In genomic region chr11:59312501-59312900, GRCm38 (mm10) we compare ENCODE assay signal across 28 mouse cellular contexts. TPM values are rescaled to one million over a fixed set of nuclear protein-coding genes. Genes with fewer than 3 reads are reported as not detected.
DNase-seq lines count a peak whose midpoint lies in the region; ATAC-seq and TF ChIP-seq lines count a peak whose summit lies in the region.
"Had no signal": no experiment of that assay in that cellular context is flagged by ENCODE, and none has a peak within 500 bp of the region (broad histone marks: within the 10 kb centered on the region; RNA-seq: fewer than 3 reads in every experiment).

No protein-coding gene starts in this region.

- no peak for TF ChIP-seq EP300 in lung, postnatal 0 days (IDR thresholded peaks at IDR 0.05)

- DNase-seq in gastrocnemius, postnatal 14 days = peak; percentile 41
- DNase-seq in gastrocnemius, adult 18-20 months (ENCODE audit: low spot score) = no peak
- DNase-seq in midbrain, embryonic 10.5 days (ENCODE audit: low spot score) = no peak
- DNase-seq in embryonic facial prominence, embryonic 14.5 days (ENCODE audit: low spot score) = no peak
- DNase-seq in ovary, adult 18-20 months (ENCODE audit: low spot score) = no peak
- no peak for DNase-seq in lung, postnatal 0 days (ENCODE audit: low spot score)
- DNase-seq: adrenal gland, adult 8-10 months; B cell, adult 2 months; cerebellum, adult 9-10 months; heart, postnatal 4 days; lung, adult 2 months; midbrain, embryonic 14.5 days; right cerebral cortex, postnatal 25 days had no signal

- peak overlapping the region; percentile 82 for H3K27ac ChIP-seq in midbrain, embryonic 10.5 days (replicated peaks)
- H3K27ac ChIP-seq in midbrain, embryonic 13.5 days = no peak overlapping the region
- H3K27ac ChIP-seq in embryonic facial prominence, embryonic 14.5 days (replicated peaks; ENCODE audit: low read depth, low read length) = no peak overlapping the region
- H3K27ac ChIP-seq in lung, postnatal 0 days (ENCODE audit: low read length) = no peak overlapping the region
- H3K27ac ChIP-seq: hindbrain, postnatal 0 days; kidney, postnatal 0 days; macrophage; neural tube, embryonic 15.5 days had no signal

- H3K9me3 ChIP-seq in midbrain, embryonic 10.5 days (replicated peaks) = no peaks in the 10 kb centered on the region
- H3K9me3 ChIP-seq in midbrain, embryonic 13.5 days = no peaks in the 10 kb centered on the region
- H3K9me3 ChIP-seq in embryonic facial prominence, embryonic 14.5 days (ENCODE audit: control insufficient read depth, low read length) = no peaks in the 10 kb centered on the region
- no peaks in the 10 kb centered on the region for H3K9me3 ChIP-seq in lung, postnatal 0 days (ENCODE audit: low read length)
- H3K9me3 ChIP-seq: embryonic facial prominence, embryonic 12.5 days; neural tube, embryonic 15.5 days had no signal

- no peak overlapping the region for H3K4me2 ChIP-seq in midbrain, embryonic 13.5 days (replicated peaks)
- 0 out of 2 replicates have a peak overlapping the region, but pooled peaks have one; percentile 5 for H3K4me2 ChIP-seq in embryonic facial prominence, embryonic 14.5 days (ENCODE audit: low read depth, low read length)
- H3K4me2 ChIP-seq in lung, postnatal 0 days (replicated peaks; ENCODE audit: low read depth, low read length) = no peak overlapping the region
- H3K4me2 ChIP-seq: embryonic facial prominence, embryonic 12.5 days; liver, embryonic 11.5 days; neural tube, embryonic 15.5 days had no signal

- intact Hi-C loops in gastrocnemius, postnatal 14 days (cut with DNase I; ENCODE audit: low total_unique reads) = no loop called here

- no peaks in the 10 kb centered on the region for H3K36me3 ChIP-seq in midbrain, embryonic 10.5 days
- no peaks in the 10 kb centered on the region for H3K36me3 ChIP-seq in midbrain, embryonic 13.5 days
- H3K36me3 ChIP-seq in embryonic facial prominence, embryonic 14.5 days (ENCODE audit: control insufficient read depth, insufficient read depth, low read length) = no peaks in the 10 kb centered on the region
- no peaks in the 10 kb centered on the region for H3K36me3 ChIP-seq in lung, postnatal 0 days (ENCODE audit: insufficient read depth, low read length)
- H3K36me3 ChIP-seq: embryonic facial prominence, embryonic 12.5 days; neural tube, embryonic 15.5 days had no signal

- H3K27me3 ChIP-seq in midbrain, embryonic 10.5 days (ENCODE audit: low read depth, poor library complexity, severe bottlenecking) = peaks cover 91% of the 10 kb centered on the region
- peaks cover 88% of the 10 kb centered on the region for H3K27me3 ChIP-seq in midbrain, embryonic 13.5 days
- H3K27me3 ChIP-seq in embryonic facial prominence, embryonic 14.5 days (replicated peaks; ENCODE audit: control insufficient read depth, insufficient read depth, low read length) = 0 out of 2 replicates have a peak, but pooled peaks cover 2% of the 10 kb centered on the region
- H3K27me3 ChIP-seq in lung, postnatal 0 days (replicated peaks; ENCODE audit: insufficient read depth, low read length) = peaks cover 8% of the 10 kb centered on the region; the same call in 1 of the 2 replicates
- H3K27me3 ChIP-seq: Patski had no signal

- H3K4me3 ChIP-seq in midbrain, embryonic 10.5 days = no peak overlapping the region
- H3K4me3 ChIP-seq in midbrain, embryonic 13.5 days (replicated peaks) = no peak overlapping the region
- H3K4me3 ChIP-seq in embryonic facial prominence, embryonic 14.5 days (ENCODE audit: low read depth, low read length) = no peak overlapping the region
- no peak overlapping the region for H3K4me3 ChIP-seq in lung, postnatal 0 days (ENCODE audit: low read depth, low read length)
- H3K4me3 ChIP-seq: embryonic facial prominence, embryonic 12.5 days; neural tube, embryonic 15.5 days had no signal

- ATAC-seq in midbrain, embryonic 13.5 days = no peak
- no peak for ATAC-seq in embryonic facial prominence, embryonic 14.5 days (ENCODE audit: low read depth)
- no peak for ATAC-seq in lung, postnatal 0 days
- ATAC-seq: hindbrain, postnatal 0 days; intestine, postnatal 0 days; Patski had no signal

- H3K9ac ChIP-seq in midbrain, embryonic 13.5 days (replicated peaks) = no peak overlapping the region
- H3K9ac ChIP-seq in embryonic facial prominence, embryonic 14.5 days (ENCODE audit: low read depth, low read length) = no peak overlapping the region
- H3K9ac ChIP-seq in lung, postnatal 0 days (replicated peaks; ENCODE audit: low read depth) = no peak overlapping the region
- H3K9ac ChIP-seq: embryonic facial prominence, embryonic 12.5 days; neural tube, embryonic 15.5 days had no signal

- no peak for TF ChIP-seq CTCF in lung, postnatal 0 days (IDR thresholded peaks at IDR 0.05)

- H3K4me1 ChIP-seq in midbrain, embryonic 10.5 days = peaks cover 75% of the 10 kb centered on the region
- H3K4me1 ChIP-seq in midbrain, embryonic 13.5 days (replicated peaks) = peaks cover 41% of the 10 kb centered on the region
- H3K4me1 ChIP-seq in embryonic facial prominence, embryonic 14.5 days (ENCODE audit: control insufficient read depth, insufficient read depth, low read length) = peaks cover 69% of the 10 kb centered on the region
- no peaks in the 10 kb centered on the region for H3K4me1 ChIP-seq in lung, postnatal 0 days (ENCODE audit: insufficient read depth, low read depth, low read length)

- WGBS in midbrain, embryonic 10.5 days = 77% methylated on average over 8 of the region's 8 CpGs
- 69% methylated on average over 8 of the region's 8 CpGs for WGBS in midbrain, embryonic 13.5 days
- 52% methylated on average over 8 of the region's 8 CpGs for WGBS in embryonic facial prominence, embryonic 14.5 days
- WGBS in lung, postnatal 0 days = 33% methylated on average over 8 of the region's 8 CpGs

RNA-seq across cellular contexts. Expression of gene Wnt9a, which starts 5.8 kb away (rescaled TPM):
- total RNA-seq in gastrocnemius, postnatal 14 days (2021) = 1 to 10 TPM; 8.8 to 9.8 TPM
- total RNA-seq in gastrocnemius, adult 18-20 months (2021) = 1 to 10 TPM; 7.9 to 9.9 TPM
- 7.8 and 9.7 TPM in 2 replicates for polyA plus RNA-seq in midbrain, embryonic 10.5 days (2016; fragmentation: Nextera tagmentation; extraction: Ambion mirVana)
- polyA plus RNA-seq in midbrain, embryonic 13.5 days (2015; fragmentation: Nextera tagmentation; extraction: Ambion mirVana) = 2.9 and 6.0 TPM in 2 replicates
- 4.8 and 5.8 TPM in 2 replicates for polyA plus RNA-seq in embryonic facial prominence, embryonic 14.5 days (2014; fragmentation: Nextera tagmentation; extraction: Ambion mirVana)
- polyA plus RNA-seq in lung, postnatal 0 days (2015; fragmentation: Nextera tagmentation; extraction: Ambion mirVana) = 9.7 and 10.5 TPM in 2 replicates
- total RNA-seq: common myeloid progenitor, adult 5-6 weeks; granulocyte monocyte progenitor cell, adult 5-6 weeks had no signal

RNA-seq across cellular contexts. Expression of gene Wnt3a, which starts 21.9 kb away (rescaled TPM):
- total RNA-seq in gastrocnemius, postnatal 14 days (2021) = not detected
- total RNA-seq in gastrocnemius, adult 18-20 months (2021) = not detected
- 5.3 and 8.7 TPM in 2 replicates for polyA plus RNA-seq in midbrain, embryonic 10.5 days (2016; fragmentation: Nextera tagmentation; extraction: Ambion mirVana)
- polyA plus RNA-seq in midbrain, embryonic 13.5 days (2015; fragmentation: Nextera tagmentation; extraction: Ambion mirVana) = 0.68 and 3.0 TPM in 2 replicates
- 0.77 and 0.78 TPM in 2 replicates for polyA plus RNA-seq in embryonic facial prominence, embryonic 14.5 days (2014; fragmentation: Nextera tagmentation; extraction: Ambion mirVana)
- 12.6 and 18.9 TPM in 2 replicates for polyA plus RNA-seq in lung, postnatal 0 days (2015; fragmentation: Nextera tagmentation; extraction: Ambion mirVana)
- total RNA-seq: adrenal gland, adult 8-10 months; common myeloid progenitor, adult 5-6 weeks; granulocyte monocyte progenitor cell, adult 5-6 weeks; heart, postnatal 4 days; left cerebral cortex, postnatal 25 days had no signal
- polyA plus RNA-seq: heart, embryonic 14.5 days; intestine, postnatal 0 days; kidney, postnatal 0 days; liver, embryonic 11.5 days; macrophage; Patski; spleen, adult 2 months; stomach, embryonic 14.5 days had no signal
